Mouse (Mus musculus): Measurements from ENCODE around the gene Calhm1. TPM values are rescaled to one million over a fixed set of nuclear protein-coding genes. Genes with fewer than 3 reads are reported as not detected.
A peak's percentile ranks its signal among the peaks of the same experiment; 100 is the strongest.

The Calhm1 gene
- polyA plus RNA-seq, 1 experiment = not detected

DNA sequence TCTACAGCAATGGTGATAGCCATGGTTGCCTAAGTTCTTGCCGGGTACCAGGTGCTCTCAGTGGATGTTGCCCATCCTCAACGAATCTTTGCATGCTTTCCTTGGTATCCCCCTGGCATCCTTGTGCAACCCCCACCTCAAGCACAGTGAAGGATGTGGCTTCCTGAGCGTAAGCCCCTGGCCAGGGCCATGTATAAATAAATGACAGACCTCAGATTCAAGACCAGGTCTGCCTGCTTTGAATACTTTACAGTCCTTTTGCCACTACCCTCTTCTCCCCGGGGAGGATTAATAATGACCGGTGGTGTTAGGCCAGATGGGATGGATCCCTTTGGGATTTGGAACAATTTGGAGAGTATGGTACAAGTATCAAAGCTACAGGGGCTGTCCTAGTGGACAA lies 7.9 kb downstream of the Calhm1 start:
- Histone ChIP-seq H3K27ac (ENCODE audit: insufficient read depth, low read length) (no peak overlapping the region), H3K4me1 (ENCODE audit: control insufficient read depth, insufficient read depth, low read length) (peaks cover 13% of the 10 kb centered on the region), H3K4me3 (ENCODE audit: low read depth, low read length) (no peak overlapping the region; the same call in 1 of the 2 replicates), H3K36me3 (ENCODE audit: control insufficient read depth, insufficient read depth, low read length, poor library complexity, severe bottlenecking) (peaks cover 3% of the 10 kb centered on the region; the same call in 1 of the 2 replicates), H3K9me3 (replicated peaks; ENCODE audit: control insufficient read depth, insufficient read depth, low read length, poor library complexity, severe bottlenecking) (no peaks in the 10 kb centered on the region), H3K27me3 (ENCODE audit: control insufficient read depth, insufficient read depth, low read length, poor library complexity, severe bottlenecking) (no peaks in the 10 kb centered on the region), H3K9ac (ENCODE audit: low read depth, poor library complexity, severe bottlenecking) (no peak overlapping the region)
- TF ChIP-seq EP300 (IDR thresholded peaks at IDR 0.05; ENCODE audit: insufficient read depth, low read depth, low read length) = no peak

DNA sequence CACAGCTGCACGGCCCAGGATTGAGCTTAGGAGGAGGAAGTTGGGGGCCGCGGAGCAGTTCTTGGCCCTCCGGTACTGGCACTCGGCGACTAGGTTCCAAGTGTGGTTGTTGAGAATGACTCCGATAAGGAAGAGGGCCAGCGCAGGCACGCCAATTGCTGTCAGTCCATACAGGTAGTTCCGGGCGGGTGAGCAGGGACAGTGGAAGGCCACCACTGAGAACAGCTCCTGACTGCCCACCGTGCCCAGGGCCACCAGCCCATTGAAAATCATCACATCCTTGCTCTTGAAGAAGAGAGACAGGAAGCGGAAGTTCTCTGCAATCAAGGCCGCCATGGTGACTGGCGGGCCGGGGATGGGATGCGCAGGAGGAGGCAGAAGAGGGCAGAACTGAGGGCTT lies 8.5 kb downstream of the Calhm1 start:
- 0 out of 2 replicates have a peak overlapping the region, but pooled peaks have one; percentile 4 for H3K9ac ChIP-seq (ENCODE audit: low read depth, poor library complexity, severe bottlenecking)

DNA sequence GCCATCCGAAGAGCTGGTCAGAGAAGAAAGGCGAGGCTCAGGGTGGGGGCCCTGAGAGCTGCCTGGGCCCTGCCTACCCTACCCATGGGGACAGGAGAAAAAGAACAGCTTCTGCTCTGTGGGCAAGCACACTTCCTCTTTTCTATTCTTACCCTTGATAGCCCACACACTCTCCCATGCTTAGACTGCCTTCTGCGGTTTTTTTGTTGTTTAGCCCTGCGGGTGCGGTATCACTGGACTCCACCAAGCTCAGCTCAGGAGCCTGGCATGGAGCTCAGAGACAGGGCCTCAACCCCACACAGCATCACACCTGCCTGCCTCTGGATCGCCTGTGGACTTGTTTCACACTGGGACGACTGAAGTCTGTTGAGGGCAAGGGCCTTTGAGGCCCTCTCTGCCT lies 10.9 kb downstream of the Calhm1 start:
- peaks cover 29% of the 10 kb centered on the region for H3K36me3 ChIP-seq (ENCODE audit: control insufficient read depth, insufficient read depth, low read length, poor library complexity, severe bottlenecking)
- TF ChIP-seq EP300 (IDR thresholded peaks at IDR 0.05; ENCODE audit: insufficient read depth, low read depth, low read length) (no peak), POLR2A (IDR thresholded peaks at IDR 0.05; ENCODE audit: insufficient read depth, low read length) (no peak), CTCF (IDR thresholded peaks at IDR 0.05; ENCODE audit: low read depth, low read length) (no peak)

More for the DNA sequence above, 8.5 kb downstream of the Calhm1 start:
- Histone ChIP-seq H3K27me3 (ENCODE audit: control insufficient read depth, insufficient read depth, low read length, poor library complexity, severe bottlenecking) (no peaks in the 10 kb centered on the region), H3K4me3 (ENCODE audit: low read depth, low read length) (peak overlapping the region; percentile 47), H3K36me3 (ENCODE audit: control insufficient read depth, insufficient read depth, low read length, poor library complexity, severe bottlenecking) (peaks cover 9% of the 10 kb centered on the region; the same call in 1 of the 2 replicates), H3K9me3 (replicated peaks; ENCODE audit: control insufficient read depth, insufficient read depth, low read length, poor library complexity, severe bottlenecking) (no peaks in the 10 kb centered on the region), H3K4me1 (ENCODE audit: control insufficient read depth, insufficient read depth, low read length) (peaks cover 13% of the 10 kb centered on the region), H3K27ac (ENCODE audit: insufficient read depth, low read length) (no peak overlapping the region)
- no peak for TF ChIP-seq EP300 (IDR thresholded peaks at IDR 0.05; ENCODE audit: insufficient read depth, low read depth, low read length)
- TF ChIP-seq POLR2A (IDR thresholded peaks at IDR 0.05; ENCODE audit: insufficient read depth, low read length) = no peak
- TF ChIP-seq CTCF (IDR thresholded peaks at IDR 0.05; ENCODE audit: low read depth, low read length) = no peak

DNA sequence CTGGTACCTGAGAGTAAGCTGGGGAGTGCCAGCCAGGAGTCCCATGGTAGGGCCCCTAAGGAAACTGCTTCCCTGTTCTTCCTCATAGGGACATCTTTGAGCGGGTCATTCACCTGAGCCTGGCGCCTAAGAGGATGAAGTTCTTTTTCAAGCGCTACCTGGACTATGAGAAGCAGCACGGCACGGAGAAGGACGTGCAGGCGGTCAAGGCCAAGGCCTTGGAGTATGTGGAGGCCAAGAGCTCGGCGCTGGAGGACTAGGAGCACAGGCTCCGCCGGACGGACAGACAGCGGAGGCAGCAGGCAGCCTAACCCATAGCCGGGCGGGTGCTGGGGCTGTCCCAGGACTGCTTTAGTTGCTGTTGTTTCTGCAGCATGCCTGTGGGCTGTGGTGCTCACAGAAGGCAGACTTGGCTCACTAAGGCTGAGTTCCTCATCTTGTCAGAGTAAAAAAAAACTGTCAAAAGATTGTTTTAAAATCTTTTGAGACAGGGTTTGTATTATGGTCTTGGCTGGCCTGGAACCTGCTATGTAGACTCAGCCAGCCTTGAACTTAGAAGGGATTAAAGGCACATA lies 13.4 kb downstream of the Calhm1 start:
- TF ChIP-seq CTCF (IDR thresholded peaks at IDR 0.05; ENCODE audit: low read depth, low read length) (no peak), EP300 (IDR thresholded peaks at IDR 0.05; ENCODE audit: insufficient read depth, low read depth, low read length) (no peak), POLR2A (IDR thresholded peaks at IDR 0.05; ENCODE audit: insufficient read depth, low read length) (no peak)
- Histone ChIP-seq H3K4me3 (ENCODE audit: low read depth, low read length) (peak overlapping the region; percentile 32; the same call in 1 of the 2 replicates), H3K9ac (ENCODE audit: low read depth, poor library complexity, severe bottlenecking) (no peak overlapping the region), H3K36me3 (ENCODE audit: control insufficient read depth, insufficient read depth, low read length, poor library complexity, severe bottlenecking) (peaks cover 47% of the 10 kb centered on the region), H3K9me3 (replicated peaks; ENCODE audit: control insufficient read depth, insufficient read depth, low read length, poor library complexity, severe bottlenecking) (no peaks in the 10 kb centered on the region), H3K27ac (ENCODE audit: insufficient read depth, low read length) (no peak overlapping the region), H3K4me1 (ENCODE audit: control insufficient read depth, insufficient read depth, low read length) (no peaks in the 10 kb centered on the region), H3K27me3 (ENCODE audit: control insufficient read depth, insufficient read depth, low read length, poor library complexity, severe bottlenecking) (no peaks in the 10 kb centered on the region)

More for the DNA sequence above, 10.9 kb downstream of the Calhm1 start:
- no peak overlapping the region for H3K9ac ChIP-seq (ENCODE audit: low read depth, poor library complexity, severe bottlenecking)
- peaks cover 6% of the 10 kb centered on the region for H3K4me1 ChIP-seq (ENCODE audit: control insufficient read depth, insufficient read depth, low read length)
- H3K27ac ChIP-seq (ENCODE audit: insufficient read depth, low read length) = no peak overlapping the region
- H3K27me3 ChIP-seq (ENCODE audit: control insufficient read depth, insufficient read depth, low read length, poor library complexity, severe bottlenecking) = no peaks in the 10 kb centered on the region
- no peaks in the 10 kb centered on the region for H3K9me3 ChIP-seq (replicated peaks; ENCODE audit: control insufficient read depth, insufficient read depth, low read length, poor library complexity, severe bottlenecking)
- no peak overlapping the region for H3K4me3 ChIP-seq (ENCODE audit: low read depth, low read length)

DNA sequence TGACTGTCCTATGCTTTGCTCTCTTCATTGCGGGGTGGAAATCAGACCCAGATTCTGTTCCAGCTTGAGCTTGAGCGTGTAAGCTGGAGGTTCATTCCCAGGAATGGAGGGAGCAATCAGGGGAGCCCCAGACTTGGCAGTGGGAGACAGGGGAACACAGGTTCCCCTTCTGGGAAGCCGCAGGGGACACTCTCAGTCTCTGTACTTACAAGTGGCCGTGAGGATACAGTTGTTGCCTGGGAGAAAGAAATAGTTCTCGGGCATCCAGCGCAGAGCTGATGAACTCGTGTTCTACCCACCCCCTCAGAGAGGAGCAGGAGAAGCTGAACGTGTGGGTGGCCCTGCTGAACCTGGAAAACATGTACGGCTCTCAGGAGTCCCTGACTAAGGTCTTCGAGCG lies 15.2 kb downstream of the Calhm1 start:
- no peaks in the 10 kb centered on the region for H3K9me3 ChIP-seq (replicated peaks; ENCODE audit: control insufficient read depth, insufficient read depth, low read length, poor library complexity, severe bottlenecking)
- no peak overlapping the region for H3K9ac ChIP-seq (ENCODE audit: low read depth, poor library complexity, severe bottlenecking)
- H3K4me1 ChIP-seq (ENCODE audit: control insufficient read depth, insufficient read depth, low read length) = no peaks in the 10 kb centered on the region
- H3K27me3 ChIP-seq (ENCODE audit: control insufficient read depth, insufficient read depth, low read length, poor library complexity, severe bottlenecking) = no peaks in the 10 kb centered on the region
- peaks cover 54% of the 10 kb centered on the region for H3K36me3 ChIP-seq (ENCODE audit: control insufficient read depth, insufficient read depth, low read length, poor library complexity, severe bottlenecking)
- no peak overlapping the region for H3K27ac ChIP-seq (ENCODE audit: insufficient read depth, low read length)
- no peak overlapping the region for H3K4me3 ChIP-seq (ENCODE audit: low read depth, low read length)
- TF ChIP-seq EP300 (IDR thresholded peaks at IDR 0.05; ENCODE audit: insufficient read depth, low read depth, low read length) (no peak), POLR2A (IDR thresholded peaks at IDR 0.05; ENCODE audit: insufficient read depth, low read length) (no peak), CTCF (IDR thresholded peaks at IDR 0.05; ENCODE audit: low read depth, low read length) (no peak)

DNA sequence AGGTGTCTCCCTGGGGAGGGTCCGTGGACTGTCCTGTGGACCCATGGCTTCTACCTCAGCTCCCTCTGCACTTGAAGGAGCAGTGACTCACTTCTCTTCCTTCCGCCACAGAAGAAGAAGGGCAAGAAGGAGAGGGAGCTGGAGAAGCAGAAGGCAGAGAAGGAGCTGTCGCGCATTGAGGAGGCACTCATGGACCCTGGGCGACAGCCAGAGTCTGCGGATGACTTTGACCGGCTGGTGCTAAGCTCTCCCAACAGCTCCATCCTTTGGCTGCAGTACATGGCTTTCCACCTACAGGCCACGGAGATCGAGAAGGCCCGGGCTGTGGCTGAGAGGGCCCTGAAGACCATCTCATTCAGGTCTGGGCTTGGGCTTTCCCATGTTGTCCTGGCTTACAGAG lies 15.9 kb downstream of the Calhm1 start:
- TF ChIP-seq POLR2A (IDR thresholded peaks at IDR 0.05; ENCODE audit: insufficient read depth, low read length) = no peak
- TF ChIP-seq CTCF (IDR thresholded peaks at IDR 0.05; ENCODE audit: low read depth, low read length) = no peak
- no peak for TF ChIP-seq EP300 (IDR thresholded peaks at IDR 0.05; ENCODE audit: insufficient read depth, low read depth, low read length)
- Histone ChIP-seq H3K27ac (ENCODE audit: insufficient read depth, low read length) (no peak overlapping the region), H3K9ac (ENCODE audit: low read depth, poor library complexity, severe bottlenecking) (no peak overlapping the region), H3K4me1 (ENCODE audit: control insufficient read depth, insufficient read depth, low read length) (no peaks in the 10 kb centered on the region), H3K4me3 (ENCODE audit: low read depth, low read length) (no peak overlapping the region), H3K27me3 (ENCODE audit: control insufficient read depth, insufficient read depth, low read length, poor library complexity, severe bottlenecking) (no peaks in the 10 kb centered on the region), H3K36me3 (ENCODE audit: control insufficient read depth, insufficient read depth, low read length, poor library complexity, severe bottlenecking) (peaks cover 55% of the 10 kb centered on the region), H3K9me3 (replicated peaks; ENCODE audit: control insufficient read depth, insufficient read depth, low read length, poor library complexity, severe bottlenecking) (no peaks in the 10 kb centered on the region)

All from ES-Bruce4 (cell line).